Mouse (Mus musculus) cerebellum, adult 2 months (tissue): ENCODE results near the gene Vapb.

ENCODE experiments used
- CTCF ChIP-seq: fragments of 200-500 bp; IDR thresholded peaks from 2 replicates; pipeline ENCODE4 v1.5.1; 2011; ENCODE audit warnings: low read depth, mild to moderate bottlenecking, control low read depth, low read length, moderate library complexity, borderline replicate concordance; ENCODE audit not compliant: insufficient read depth
- POLR2A ChIP-seq: fragments of 200-500 bp; IDR thresholded peaks from 2 replicates; pipeline ENCODE4 v1.6.1; 2011; ENCODE audit warnings: low read length, control low read depth, borderline replicate concordance; ENCODE audit not compliant: insufficient read depth

DNA sequence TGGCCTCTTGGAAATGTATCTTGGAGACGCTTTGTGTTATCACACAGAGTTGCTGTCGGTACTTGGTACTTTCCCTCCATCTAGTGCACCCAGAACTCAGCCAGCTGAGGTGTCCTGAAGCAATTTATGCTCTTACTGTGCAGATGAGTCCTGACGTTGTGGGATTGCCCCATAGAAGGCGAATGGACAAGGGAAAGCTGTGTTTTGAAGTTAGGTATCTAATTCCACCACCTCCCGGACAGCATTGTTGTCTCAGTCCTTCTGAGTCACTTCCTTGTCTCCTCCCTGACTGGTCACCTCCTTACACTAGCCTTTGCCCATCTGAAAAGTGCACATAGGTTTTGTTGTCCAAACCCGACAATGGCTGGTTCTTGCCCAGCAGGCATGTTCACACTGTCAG is 47.6 kb downstream of the Vapb start:
- TF ChIP-seq POLR2A (no peak), CTCF (no peak)
